Mouse (Mus musculus): ENCODE data around the gene Amigo3. TPM values are rescaled to one million over a fixed set of nuclear protein-coding genes. Genes with fewer than 3 reads are reported as not detected.
"Not testable (repeated sequence)": the region's sequence is repeated elsewhere in the genome, so short reads cannot be mapped to it uniquely, and the experiment has no call there.

The Amigo3 gene
- 2.2 and 2.8 TPM in 2 replicates for polyA plus RNA-seq (2012; rRNA removed)

GRCm38 (mm10) chr9:108052885-108053664 is at the start of gene Amigo3:
Amigo3 (plus strand) TSS chr9:108053159.
- H3K27me3 ChIP-seq (ENCODE audit: control insufficient read depth, insufficient read depth, low read length): no peaks in the 10 kb centered on the region
- H3K4me1 ChIP-seq (ENCODE audit: control insufficient read depth, insufficient read depth, insufficient read length): peaks cover 7% of the 10 kb centered on the region; the same call in 1 of the 2 replicates
- no peak within 1 kb of the TSS for H3K27ac ChIP-seq (ENCODE audit: insufficient read depth, low read length)
- TF ChIP-seq CTCF (IDR thresholded peaks at IDR 0.05; ENCODE audit: extremely low read depth, insufficient read depth, insufficient read length, insufficient replicate concordance): peak; percentile 90
- no peak for TF ChIP-seq POLR2A (IDR thresholded peaks at IDR 0.05; ENCODE audit: low read depth, low read length)
- 56% methylated on average over 20 of the region's 20 CpGs for WGBS
- H3K36me3 ChIP-seq (ENCODE audit: control insufficient read depth, insufficient read depth, low read length): peaks cover 40% of the 10 kb centered on the region
- no peak within 1 kb of the TSS for H3K4me3 ChIP-seq (ENCODE audit: extremely low read depth, insufficient read depth, insufficient read length)
- peak; percentile 87 to 94 for DNase-seq (ENCODE audit: low read depth in 1 of 2, low spot score in 2 of 2)

- WGBS: 4% methylated on average over 8 of the region's 8 CpGs
- H3K27me3 ChIP-seq (ENCODE audit: control insufficient read depth, insufficient read depth, low read length): no peaks in the 10 kb centered on the region
- TF ChIP-seq POLR2A (IDR thresholded peaks at IDR 0.05; ENCODE audit: low read depth, low read length) (no peak), CTCF (IDR thresholded peaks at IDR 0.05; ENCODE audit: extremely low read depth, insufficient read depth, insufficient read length, insufficient replicate concordance) (no peak)
- H3K4me1 ChIP-seq (ENCODE audit: control insufficient read depth, insufficient read depth, insufficient read length): peaks cover 5% of the 10 kb centered on the region; the same call in 1 of the 2 replicates
- DNase-seq (ENCODE audit: low read depth in 1 of 2, low spot score in 2 of 2): no peak
- H3K4me3 ChIP-seq (ENCODE audit: extremely low read depth, insufficient read depth, insufficient read length): peak overlapping the region; percentile 81
- H3K27ac ChIP-seq (ENCODE audit: insufficient read depth, low read length): peak overlapping the region; percentile 2; the same call in 1 of the 2 replicates
- H3K36me3 ChIP-seq (ENCODE audit: control insufficient read depth, insufficient read depth, low read length): no peaks in the 10 kb centered on the region; the same call in 1 of the 2 replicates
Measured at GRCm38 (mm10) chr9:108003531-108003890, 49.4 kb upstream of the Amigo3 start.

- WGBS: 91% methylated on average over 5 of the region's 5 CpGs
- Histone ChIP-seq H3K4me3 (ENCODE audit: extremely low read depth, insufficient read depth, insufficient read length) (no peak overlapping the region), H3K27ac (ENCODE audit: insufficient read depth, low read length) (no peak overlapping the region), H3K4me1 (ENCODE audit: control insufficient read depth, insufficient read depth, insufficient read length) (peaks cover 7% of the 10 kb centered on the region; the same call in 1 of the 2 replicates), H3K36me3 (ENCODE audit: control insufficient read depth, insufficient read depth, low read length) (peaks cover 3% of the 10 kb centered on the region), H3K27me3 (ENCODE audit: control insufficient read depth, insufficient read depth, low read length) (no peaks in the 10 kb centered on the region)
- TF ChIP-seq CTCF (IDR thresholded peaks at IDR 0.05; ENCODE audit: extremely low read depth, insufficient read depth, insufficient read length, insufficient replicate concordance): no peak
- no peak for TF ChIP-seq POLR2A (IDR thresholded peaks at IDR 0.05; ENCODE audit: low read depth, low read length)
- no peak for DNase-seq (ENCODE audit: low read depth in 1 of 2, low spot score in 2 of 2)
Measured at GRCm38 (mm10) chr9:108008041-108008440, 44.9 kb upstream of the Amigo3 start.

- DNase-seq (ENCODE audit: low read depth in 1 of 2, low spot score in 2 of 2): no peak
- no peak for TF ChIP-seq POLR2A (IDR thresholded peaks at IDR 0.05; ENCODE audit: low read depth, low read length)
- no peak for TF ChIP-seq CTCF (IDR thresholded peaks at IDR 0.05; ENCODE audit: extremely low read depth, insufficient read depth, insufficient read length, insufficient replicate concordance)
- Histone ChIP-seq H3K4me3 (ENCODE audit: extremely low read depth, insufficient read depth, insufficient read length) (no peak overlapping the region), H3K4me1 (ENCODE audit: control insufficient read depth, insufficient read depth, insufficient read length) (0 out of 2 replicates have a peak, but pooled peaks cover 2% of the 10 kb centered on the region), H3K27ac (ENCODE audit: insufficient read depth, low read length) (no peak overlapping the region), H3K36me3 (ENCODE audit: control insufficient read depth, insufficient read depth, low read length) (peaks cover 5% of the 10 kb centered on the region), H3K27me3 (ENCODE audit: control insufficient read depth, insufficient read depth, low read length) (no peaks in the 10 kb centered on the region)
Measured at GRCm38 (mm10) chr9:108010385-108010784, 42.6 kb upstream of the Amigo3 start.

- not testable (repeated sequence) for H3K27ac ChIP-seq (ENCODE audit: insufficient read depth, low read length); DNase-seq (ENCODE audit: low read depth in 1 of 2, low spot score in 2 of 2); H3K4me1 ChIP-seq (ENCODE audit: control insufficient read depth, insufficient read depth, insufficient read length); H3K27me3 ChIP-seq (ENCODE audit: control insufficient read depth, insufficient read depth, low read length); H3K4me3 ChIP-seq (ENCODE audit: extremely low read depth, insufficient read depth, insufficient read length); H3K36me3 ChIP-seq (ENCODE audit: control insufficient read depth, insufficient read depth, low read length)
- WGBS: 100% methylated on average over 2 of the region's 2 CpGs
Measured at GRCm38 (mm10) chr9:108013577-108013976, 39.4 kb upstream of the Amigo3 start.

GRCm38 (mm10) chr9:108017127-108017526 is 35.8 kb upstream of the Amigo3 start:
- no peaks in the 10 kb centered on the region for H3K4me1 ChIP-seq (ENCODE audit: control insufficient read depth, insufficient read depth, insufficient read length)
- TF ChIP-seq CTCF (IDR thresholded peaks at IDR 0.05; ENCODE audit: extremely low read depth, insufficient read depth, insufficient read length, insufficient replicate concordance) (no peak), POLR2A (IDR thresholded peaks at IDR 0.05; ENCODE audit: low read depth, low read length) (no peak)
- WGBS: 93% methylated on average over 3 of the region's 3 CpGs
- H3K27ac ChIP-seq (ENCODE audit: insufficient read depth, low read length): no peak overlapping the region
- no peak overlapping the region for H3K4me3 ChIP-seq (ENCODE audit: extremely low read depth, insufficient read depth, insufficient read length)
- DNase-seq (ENCODE audit: low read depth in 1 of 2, low spot score in 2 of 2): no peak
- peaks cover 5% of the 10 kb centered on the region; the same call in 1 of the 2 replicates for H3K36me3 ChIP-seq (ENCODE audit: control insufficient read depth, insufficient read depth, low read length)
- no peaks in the 10 kb centered on the region for H3K27me3 ChIP-seq (ENCODE audit: control insufficient read depth, insufficient read depth, low read length)

GRCm38 (mm10) chr9:108020741-108021140 is 32.2 kb upstream of the Amigo3 start:
- no peak for TF ChIP-seq CTCF (IDR thresholded peaks at IDR 0.05; ENCODE audit: extremely low read depth, insufficient read depth, insufficient read length, insufficient replicate concordance)
- TF ChIP-seq POLR2A (IDR thresholded peaks at IDR 0.05; ENCODE audit: low read depth, low read length): no peak
- DNase-seq (ENCODE audit: low read depth in 1 of 2, low spot score in 2 of 2): no peak
- H3K27ac ChIP-seq (ENCODE audit: insufficient read depth, low read length): no peak overlapping the region
- no peaks in the 10 kb centered on the region for H3K4me1 ChIP-seq (ENCODE audit: control insufficient read depth, insufficient read depth, insufficient read length)
- no peak overlapping the region for H3K4me3 ChIP-seq (ENCODE audit: extremely low read depth, insufficient read depth, insufficient read length)
- H3K36me3 ChIP-seq (ENCODE audit: control insufficient read depth, insufficient read depth, low read length): peaks cover 13% of the 10 kb centered on the region
- no peaks in the 10 kb centered on the region for H3K27me3 ChIP-seq (ENCODE audit: control insufficient read depth, insufficient read depth, low read length)
- WGBS: 90% methylated on average over 1 of the region's 1 CpGs

All from spleen, adult 2 months (tissue).